ENCODE assay signal across 20 mouse cellular contexts in the genomic region with DNA sequence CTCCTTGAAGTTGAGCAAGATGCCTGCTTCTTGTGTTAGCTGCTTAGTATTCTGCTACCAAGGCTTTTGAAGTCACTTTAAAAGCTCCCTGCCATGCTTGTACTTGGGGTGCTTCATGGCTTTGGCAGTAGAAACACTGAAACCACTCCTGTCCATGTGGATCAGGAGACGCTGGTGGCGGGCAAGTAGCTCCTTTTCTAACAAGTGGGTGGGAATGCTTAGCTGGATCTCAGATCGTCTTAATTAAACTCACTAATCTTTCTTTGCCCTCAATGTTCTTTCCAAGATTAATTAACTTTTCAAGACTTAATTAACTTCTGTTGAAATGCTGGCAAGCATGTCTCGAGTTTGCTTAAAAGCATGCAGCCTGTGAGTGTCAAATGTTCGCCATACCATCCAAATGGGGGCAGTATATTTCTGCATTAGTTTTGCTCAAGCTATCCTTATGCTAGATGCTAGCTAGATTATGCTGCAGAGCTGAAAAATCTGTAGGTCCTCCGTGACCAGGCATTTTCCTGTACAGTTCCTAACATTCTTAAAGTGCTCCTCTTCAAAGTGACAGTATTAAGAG. TPM values are rescaled to one million over a fixed set of nuclear protein-coding genes. Genes with fewer than 3 reads are reported as not detected.
DNase-seq lines count a peak whose midpoint lies in the region; ATAC-seq and TF ChIP-seq lines count a peak whose summit lies in the region.
"Had no signal": no experiment of that assay in that cellular context is flagged by ENCODE, and none has a peak within 500 bp of the region (broad histone marks: within the 10 kb centered on the region; RNA-seq: fewer than 3 reads in every experiment).

No protein-coding gene starts in this region.

- H3K27ac ChIP-seq in heart, adult 2 months = no peak overlapping the region
- H3K27ac ChIP-seq in heart, embryonic 11.5 days (ENCODE audit: low read depth, low read length) = no peak overlapping the region
- no peak overlapping the region for H3K27ac ChIP-seq in midbrain, postnatal 0 days (ENCODE audit: low read depth, low read length)
- no peak overlapping the region for H3K27ac ChIP-seq in midbrain, embryonic 11.5 days (ENCODE audit: low read depth, low read length)
- H3K27ac ChIP-seq in stomach, postnatal 0 days (replicated peaks) = no peak overlapping the region
- H3K27ac ChIP-seq: embryonic facial prominence, embryonic 15.5 days; heart, embryonic 10.5 days; liver, embryonic 12.5 days; neural tube, embryonic 13.5 days had no signal

- no peak for TF ChIP-seq POLR2A in heart, adult 2 months (IDR thresholded peaks at IDR 0.05; ENCODE audit: insufficient read depth, low read depth, low read length)

- H3K27me3 ChIP-seq in heart, adult 2 months (ENCODE audit: control insufficient read depth, insufficient read depth, low read length) = no peaks in the 10 kb centered on the region
- H3K27me3 ChIP-seq in heart, embryonic 11.5 days (ENCODE audit: control insufficient read depth, insufficient read depth, low read length) = 0 out of 2 replicates have a peak, but pooled peaks cover 2% of the 10 kb centered on the region
- no peaks in the 10 kb centered on the region for H3K27me3 ChIP-seq in midbrain, postnatal 0 days (ENCODE audit: insufficient read depth, low read length)
- no peaks in the 10 kb centered on the region; the same call in 1 of the 2 replicates for H3K27me3 ChIP-seq in midbrain, embryonic 11.5 days (ENCODE audit: control insufficient read depth, insufficient read depth, low read length)
- no peaks in the 10 kb centered on the region for H3K27me3 ChIP-seq in stomach, postnatal 0 days (ENCODE audit: control insufficient read depth, insufficient read depth, low read length)
- H3K27me3 ChIP-seq: embryonic facial prominence, embryonic 15.5 days; neural tube, embryonic 13.5 days had no signal

- H3K9me3 ChIP-seq in heart, embryonic 11.5 days (replicated peaks; ENCODE audit: control insufficient read depth, low read length) = no peaks in the 10 kb centered on the region
- H3K9me3 ChIP-seq in midbrain, postnatal 0 days (ENCODE audit: low read length) = no peaks in the 10 kb centered on the region
- H3K9me3 ChIP-seq in midbrain, embryonic 11.5 days (ENCODE audit: control insufficient read depth, low read length) = no peaks in the 10 kb centered on the region
- H3K9me3 ChIP-seq in stomach, postnatal 0 days (ENCODE audit: control insufficient read depth, low read length) = no peaks in the 10 kb centered on the region
- H3K9me3 ChIP-seq: embryonic facial prominence, embryonic 15.5 days; heart, embryonic 10.5 days; liver, embryonic 12.5 days; neural tube, embryonic 13.5 days had no signal

- no peak for TF ChIP-seq EP300 in heart, adult 2 months (IDR thresholded peaks at IDR 0.05; ENCODE audit: insufficient read depth, low read depth, low read length)
- TF ChIP-seq EP300 in stomach, postnatal 0 days (optimal IDR thresholded peaks at IDR 0.05) = no peak

- H3K79me2 ChIP-seq in heart, adult 2 months (replicated peaks; ENCODE audit: control insufficient read depth, insufficient read depth, low read length) = no peaks in the 10 kb centered on the region

- no peak for ATAC-seq in heart, embryonic 11.5 days (replicated peaks; ENCODE audit: insufficient number of reproducible peaks, low FRiP score, low TSS enrichment)
- no peak for ATAC-seq in midbrain, postnatal 0 days (ENCODE audit: low FRiP score)
- no peak for ATAC-seq in midbrain, embryonic 11.5 days (ENCODE audit: low FRiP score)
- ATAC-seq in stomach, postnatal 0 days (ENCODE audit: low FRiP score, low TSS enrichment) = no peak
- ATAC-seq: liver, embryonic 12.5 days had no signal

- intact Hi-C loops in heart, adult 2 months (cut with DNase I) = loop anchor here (10.0 kb wide), 1 partner anchor 541 kb away; no protein-coding TSS in a partner anchor

- H3K4me2 ChIP-seq in heart, embryonic 11.5 days = no peak overlapping the region
- H3K4me2 ChIP-seq in midbrain, postnatal 0 days (ENCODE audit: low read depth, low read length, poor library complexity, severe bottlenecking) = no peak overlapping the region
- no peak overlapping the region for H3K4me2 ChIP-seq in midbrain, embryonic 11.5 days
- H3K4me2 ChIP-seq in stomach, postnatal 0 days (replicated peaks; ENCODE audit: low read depth) = no peak overlapping the region
- H3K4me2 ChIP-seq: embryonic facial prominence, embryonic 15.5 days; liver, embryonic 12.5 days; neural tube, embryonic 13.5 days had no signal

- DNase-seq in heart, adult 2 months = no peak
- peak; percentile 9 to 17 for DNase-seq in kidney, adult 8-10 months
- no peak for DNase-seq in kidney, adult 18-20 months
- DNase-seq in midbrain, postnatal 0 days (ENCODE audit: low spot score) = peak; percentile 67
- DNase-seq in midbrain, embryonic 11.5 days (ENCODE audit: low spot score, missing footprints) = no peak
- no peak for DNase-seq in stomach, postnatal 0 days (ENCODE audit: low spot score)
- no peak for DNase-seq in gastrocnemius, adult 8-10 months (ENCODE audit: low spot score in 2 of 2)
- DNase-seq: cerebellum, postnatal 10 days; embryo, embryonic 11 days; gastrocnemius, postnatal 14 days; heart, postnatal 14 days; kidney, adult 11 months; right cerebral cortex, postnatal 25 days; thymus, postnatal 36 days had no signal

- no peak overlapping the region for H3K4me3 ChIP-seq in heart, adult 2 months
- no peak overlapping the region for H3K4me3 ChIP-seq in heart, embryonic 11.5 days (ENCODE audit: low read depth, low read length)
- no peak overlapping the region for H3K4me3 ChIP-seq in midbrain, postnatal 0 days (ENCODE audit: low read depth, low read length)
- H3K4me3 ChIP-seq in midbrain, embryonic 11.5 days (ENCODE audit: low read depth, low read length) = no peak overlapping the region
- no peak overlapping the region for H3K4me3 ChIP-seq in stomach, postnatal 0 days (ENCODE audit: low read depth, low read length)
- H3K4me3 ChIP-seq: embryonic facial prominence, embryonic 15.5 days; heart, embryonic 10.5 days; liver, embryonic 12.5 days; neural tube, embryonic 13.5 days had no signal

- H3K36me3 ChIP-seq in heart, adult 2 months (ENCODE audit: control insufficient read depth, insufficient read depth, low read length) = no peaks in the 10 kb centered on the region
- H3K36me3 ChIP-seq in heart, embryonic 11.5 days (ENCODE audit: control insufficient read depth, insufficient read depth, low read length) = no peaks in the 10 kb centered on the region
- H3K36me3 ChIP-seq in midbrain, postnatal 0 days (ENCODE audit: insufficient read depth, low read length) = no peaks in the 10 kb centered on the region
- no peaks in the 10 kb centered on the region for H3K36me3 ChIP-seq in midbrain, embryonic 11.5 days (ENCODE audit: control insufficient read depth, insufficient read depth, low read length)
- H3K36me3 ChIP-seq in stomach, postnatal 0 days (ENCODE audit: control insufficient read depth, insufficient read depth, low read length) = no peaks in the 10 kb centered on the region
- H3K36me3 ChIP-seq: embryonic facial prominence, embryonic 15.5 days; heart, embryonic 10.5 days; liver, embryonic 12.5 days; neural tube, embryonic 13.5 days had no signal

- 0 out of 2 replicates have a peak, but pooled peaks have one; percentile 4 for TF ChIP-seq CTCF in heart, adult 2 months (IDR thresholded peaks at IDR 0.05)
- TF ChIP-seq CTCF in midbrain, postnatal 0 days (IDR thresholded peaks at IDR 0.05) = peak; percentile 58
- 0 out of 2 replicates have a peak, but pooled peaks have one; percentile 8 for TF ChIP-seq CTCF in stomach, postnatal 0 days (IDR thresholded peaks at IDR 0.05; ENCODE audit: low read depth)

- H3K9ac ChIP-seq in heart, adult 2 months (ENCODE audit: low read depth, low read length) = no peak overlapping the region
- H3K9ac ChIP-seq in heart, embryonic 11.5 days (ENCODE audit: low read depth, low read length) = no peak overlapping the region
- no peak overlapping the region for H3K9ac ChIP-seq in midbrain, postnatal 0 days (replicated peaks; ENCODE audit: low read length, poor library complexity, severe bottlenecking)
- H3K9ac ChIP-seq in midbrain, embryonic 11.5 days (ENCODE audit: low read length) = no peak overlapping the region
- no peak overlapping the region for H3K9ac ChIP-seq in stomach, postnatal 0 days (ENCODE audit: low read length)
- H3K9ac ChIP-seq: embryonic facial prominence, embryonic 15.5 days; liver, embryonic 12.5 days; neural tube, embryonic 13.5 days had no signal

- 78% methylated on average over 6 of the region's 6 CpGs for WGBS in heart, adult 2 months
- WGBS in heart, embryonic 11.5 days (ENCODE audit: insufficient replicate concordance) = 66% methylated on average over 6 of the region's 6 CpGs
- WGBS in midbrain, postnatal 0 days = 44% methylated on average over 6 of the region's 6 CpGs
- 67% methylated on average over 6 of the region's 6 CpGs for WGBS in midbrain, embryonic 11.5 days
- 67% methylated on average over 6 of the region's 6 CpGs for WGBS in stomach, postnatal 0 days

- H3K4me1 ChIP-seq in heart, adult 2 months (ENCODE audit: control insufficient read depth, insufficient read depth, low read length) = no peaks in the 10 kb centered on the region
- H3K4me1 ChIP-seq in heart, embryonic 11.5 days (ENCODE audit: control insufficient read depth, insufficient read depth, low read length) = no peaks in the 10 kb centered on the region; the same call in 1 of the 2 replicates
- H3K4me1 ChIP-seq in midbrain, postnatal 0 days (ENCODE audit: insufficient read depth, low read length) = no peaks in the 10 kb centered on the region
- no peaks in the 10 kb centered on the region for H3K4me1 ChIP-seq in midbrain, embryonic 11.5 days (ENCODE audit: control insufficient read depth, insufficient read depth, low read length)
- H3K4me1 ChIP-seq in stomach, postnatal 0 days (replicated peaks; ENCODE audit: control insufficient read depth, insufficient read depth) = no peaks in the 10 kb centered on the region
- H3K4me1 ChIP-seq: embryonic facial prominence, embryonic 15.5 days; heart, embryonic 10.5 days; neural tube, embryonic 13.5 days had no signal

RNA-seq across cellular contexts. Expression of a gene that starts 5.9 kb away (rescaled TPM):
- total RNA-seq in heart, adult 2 months (2021) = 10 to 100 TPM; 20.5 to 22.3 TPM
- polyA plus RNA-seq in heart, adult 2 months (2012; rRNA removed) = 8.9 and 11.0 TPM in 2 replicates
- 30.7 and 34.3 TPM in 2 replicates for polyA plus RNA-seq in heart, embryonic 11.5 days (2014; fragmentation: Nextera tagmentation; extraction: Ambion mirVana)
- 44.8 and 65.9 TPM in 2 replicates for total RNA-seq in midbrain, postnatal 0 days (2014; rRNA removed)
- 42.6 and 48.2 TPM in 2 replicates for polyA plus RNA-seq in midbrain, postnatal 0 days (2015; fragmentation: Nextera tagmentation; extraction: Ambion mirVana)
- 44.4 and 49.5 TPM in 2 replicates for polyA plus RNA-seq in midbrain, embryonic 11.5 days (2014; fragmentation: Nextera tagmentation; extraction: Ambion mirVana)
- polyA plus RNA-seq in stomach, postnatal 0 days (2015; fragmentation: Nextera tagmentation; extraction: Ambion mirVana) = 24.7 and 27.6 TPM in 2 replicates
- 10 to 100 TPM; 23.9 to 34.6 (median 29.8) TPM for total RNA-seq in gastrocnemius, adult 8-10 months (2022)

RNA-seq across cellular contexts. Expression of a gene that starts 58.1 kb away (rescaled TPM):
- total RNA-seq in heart, adult 2 months (2021) = 1 to 10 TPM; 1.6 to 3.5 TPM
- polyA plus RNA-seq in heart, adult 2 months (2012; rRNA removed) = 1.0 and 1.5 TPM in 2 replicates
- polyA plus RNA-seq in heart, embryonic 11.5 days (2014; fragmentation: Nextera tagmentation; extraction: Ambion mirVana) = 2.1 TPM in 2 replicates
- 4.6 and 6.0 TPM in 2 replicates for total RNA-seq in midbrain, postnatal 0 days (2014; rRNA removed)
- polyA plus RNA-seq in midbrain, postnatal 0 days (2015; fragmentation: Nextera tagmentation; extraction: Ambion mirVana) = 0.67 and 0.69 TPM in 2 replicates
- polyA plus RNA-seq in midbrain, embryonic 11.5 days (2014; fragmentation: Nextera tagmentation; extraction: Ambion mirVana) = 0.07 and 0.27 TPM in 2 replicates
- polyA plus RNA-seq in stomach, postnatal 0 days (2015; fragmentation: Nextera tagmentation; extraction: Ambion mirVana) = 0.56 and 0.87 TPM in 2 replicates
- total RNA-seq in gastrocnemius, adult 8-10 months (2022) = under 1 TPM; 0.05 to 0.29 (median 0.11) TPM
- total RNA-seq: megakaryocyte, adult 5-6 weeks had no signal

Comparison
In these comparisons a context has a peak if more than half of its experiments do, and no peak if none do; other contexts are left out.
1. DNase-seq: peak in kidney, adult 8-10 months (2 of 2) and midbrain, postnatal 0 days (single experiment); none in heart, adult 2 months (0 of 2), kidney, adult 18-20 months (single experiment), midbrain, embryonic 11.5 days (single experiment), stomach, postnatal 0 days (single experiment) and gastrocnemius, adult 8-10 months (0 of 2).
2. CTCF ChIP-seq: peak in every context shown above with its lines; median percentile 58 in midbrain, postnatal 0 days; 8 in stomach, postnatal 0 days; 4 in heart, adult 2 months.